Mouse (Mus musculus) lung, embryonic 14.5 days (tissue): ENCODE results near the gene Tob2. TPM values are rescaled to one million over a fixed set of nuclear protein-coding genes. Genes with fewer than 3 reads are reported as not detected.

Source experiments
- ATAC-seq: fragments of 200-750 bp; cut with Nextera tagmentation; 2 replicates; pipeline ENCODE4 v1.8.0; 2017; ENCODE audit warnings: mild to moderate bottlenecking, moderate TSS enrichment, moderate library complexity; ENCODE audit not compliant: insufficient read depth
- DNase-seq: peaks from one replicate; pipeline ENCODE4 v3.0.0-alpha.2; 2015
- H3K27ac ChIP-seq: fragments of 300-500 bp; sonication (generic); 2 replicates; pipeline ENCODE4 v1.5.1; 2014; ENCODE audit warnings: low read depth, mild to moderate bottlenecking, moderate library complexity
- H3K27me3 ChIP-seq: fragments of 300-500 bp; sonication (generic); 2 replicates; pipeline ENCODE4 v1.6.1; 2014; ENCODE audit warnings: low read length, control low read depth; ENCODE audit not compliant: insufficient read depth
- H3K36me3 ChIP-seq: fragments of 300-500 bp; sonication (generic); 2 replicates; pipeline ENCODE4 v1.6.1; 2014; ENCODE audit warnings: control low read depth; ENCODE audit not compliant: insufficient read depth
- H3K4me1 ChIP-seq: fragments of 300-500 bp; sonication (generic); 2 replicates; pipeline ENCODE4 v1.6.1; 2014; ENCODE audit warnings: antibody characterized with exemption, control low read depth; ENCODE audit not compliant: insufficient read depth
- H3K4me2 ChIP-seq: fragments of 300-500 bp; sonication (generic); 2 replicates; pipeline ENCODE4 v1.6.1; 2014; ENCODE audit warnings: mild to moderate bottlenecking
- H3K4me3 ChIP-seq: fragments of 300-500 bp; sonication (generic); 2 replicates; pipeline ENCODE4 v1.5.1; 2014; ENCODE audit warnings: low read depth, low read length
- H3K9ac ChIP-seq: fragments of 300-500 bp; sonication (generic); 2 replicates; pipeline ENCODE4 v1.6.1; 2014
- H3K9me3 ChIP-seq: fragments of 300-500 bp; sonication (generic); 2 replicates; pipeline ENCODE4 v1.6.1; 2016; ENCODE audit warnings: low read depth, low read length, control low read depth
- CTCF ChIP-seq: IDR thresholded peaks from 2 replicates; pipeline ENCODE4 v1.5.1; 2016; ENCODE audit warnings: antibody characterized with exemption, low read depth
- WGBS: fragments of 180-500 bp; shearing (Covaris S2); extraction: QIAGEN DNeasy Blood & Tissue Kit; methylation state at CpG from one replicate; pipeline ENCODE4 v1.1.7; 2014; 5-methylcytosine and 5-hydroxymethylcytosine counted together
- polyA plus RNA-seq: library from polyadenylated mRNA; unstranded; fragments of >200 nt; fragmentation: Nextera tagmentation; extraction: Ambion mirVana; gene quantifications from 2 replicates; pipeline ENCODE4 v1.2.1, GENCODE M21; 2014

Gene Tob2
- polyA plus RNA-seq, 1 experiment from 2014 or later = 24.2 TPM

GRCm38 (mm10) chr15:81859330-81860255, 997 bp upstream of the Tob2 start:
- Histone ChIP-seq H3K9ac (peak overlapping the region; percentile 88), H3K9me3 (no peaks in the 10 kb centered on the region), H3K4me3 (peak overlapping the region; percentile 97), H3K36me3 (peaks cover 11% of the 10 kb centered on the region; the same call in 1 of the 2 replicates), H3K4me2 (peak overlapping the region; percentile 99), H3K27ac (peak overlapping the region; percentile 97), H3K27me3 (no peaks in the 10 kb centered on the region), H3K4me1 (no peaks in the 10 kb centered on the region)
- under 1% methylated on average over 39 of the region's 39 CpGs for WGBS
- DNase-seq (peak; percentile 96), ATAC-seq (peak; percentile 80)
- no peak for TF ChIP-seq CTCF

- WGBS = under 1% methylated on average over 23 of the region's 23 CpGs
- TF ChIP-seq CTCF = no peak
- Histone ChIP-seq H3K4me2 (peak overlapping the region; percentile 99), H3K9ac (peak overlapping the region; percentile 88), H3K27ac (peak overlapping the region; percentile 97), H3K36me3 (peaks cover 16% of the 10 kb centered on the region; the same call in 1 of the 2 replicates), H3K9me3 (no peaks in the 10 kb centered on the region), H3K27me3 (no peaks in the 10 kb centered on the region), H3K4me3 (peak overlapping the region; percentile 97), H3K4me1 (no peaks in the 10 kb centered on the region)
- DNase-seq (peak; percentile 96), ATAC-seq (peak; percentile 22)
Measured at GRCm38 (mm10) chr15:81858138-81858516, 469 bp downstream of the Tob2 start.

- H3K9me3 ChIP-seq = no peaks in the 10 kb centered on the region
- DNase-seq (peak; percentile 63), ATAC-seq (peak; percentile 16; the same call in 1 of the 2 replicates)
- peak overlapping the region; percentile 97 for H3K27ac ChIP-seq
- peak overlapping the region; percentile 99 for H3K4me2 ChIP-seq
- WGBS = under 1% methylated on average over 33 of the region's 33 CpGs
- no peaks in the 10 kb centered on the region for H3K27me3 ChIP-seq
- TF ChIP-seq CTCF = no peak
- H3K4me1 ChIP-seq = no peaks in the 10 kb centered on the region
- H3K4me3 ChIP-seq = peak overlapping the region; percentile 97
- peaks cover 20% of the 10 kb centered on the region; the same call in 1 of the 2 replicates for H3K36me3 ChIP-seq
- peak overlapping the region; percentile 88 for H3K9ac ChIP-seq
Measured at GRCm38 (mm10) chr15:81857724-81858116, 876 bp downstream of the Tob2 start.

GRCm38 (mm10) chr15:81856938-81857723, 1.5 kb downstream of the Tob2 start:
- Histone ChIP-seq H3K4me3 (peak overlapping the region; percentile 97), H3K27ac (peak overlapping the region; percentile 97), H3K27me3 (no peaks in the 10 kb centered on the region), H3K36me3 (peaks cover 26% of the 10 kb centered on the region), H3K9me3 (no peaks in the 10 kb centered on the region), H3K4me1 (no peaks in the 10 kb centered on the region), H3K9ac (peak overlapping the region; percentile 88), H3K4me2 (peak overlapping the region; percentile 99)
- DNase-seq (peak; percentile 28), ATAC-seq (no peak)
- no peak for TF ChIP-seq CTCF
- WGBS = 0% methylated on average over 14 of the region's 14 CpGs

- Histone ChIP-seq H3K4me1 (no peaks in the 10 kb centered on the region), H3K9me3 (no peaks in the 10 kb centered on the region), H3K27ac (peak overlapping the region; percentile 97), H3K36me3 (peaks cover 35% of the 10 kb centered on the region), H3K27me3 (no peaks in the 10 kb centered on the region), H3K9ac (peak overlapping the region; percentile 88), H3K4me3 (peak overlapping the region; percentile 97), H3K4me2 (peak overlapping the region; percentile 99)
- no peak for TF ChIP-seq CTCF
- DNase-seq (peak; percentile 96), ATAC-seq (peak; percentile 88)
- under 1% methylated on average over 28 of the region's 28 CpGs for WGBS
Measured at GRCm38 (mm10) chr15:81856030-81856790, 2.4 kb downstream of the Tob2 start.

GRCm38 (mm10) chr15:81853081-81853480, 5.5 kb downstream of the Tob2 start:
- Histone ChIP-seq H3K36me3 (peaks cover 60% of the 10 kb centered on the region), H3K27ac (no peak overlapping the region)

More at GRCm38 (mm10) chr15:81853081-81853480, 5.5 kb downstream of the Tob2 start:
- Histone ChIP-seq H3K4me3 (no peak overlapping the region), H3K4me2 (no peak overlapping the region), H3K27me3 (no peaks in the 10 kb centered on the region), H3K4me1 (no peaks in the 10 kb centered on the region), H3K9ac (no peak overlapping the region), H3K9me3 (no peaks in the 10 kb centered on the region)
- ATAC-seq (no peak), DNase-seq (no peak)
- 82% methylated on average over 7 of the region's 7 CpGs for whole genome bisulfite sequencing
- no peak for TF ChIP-seq CTCF
